Mouse (Mus musculus) ES-E14 (cell line): ENCODE data around the gene Rfwd3.

Experiments
- CHD2 ChIP-seq: IDR thresholded peaks from 2 replicates; pipeline ENCODE4 v1.6.1; 2014; ENCODE audit warnings: mild to moderate bottlenecking, low read depth, low read length, inconsistent platforms
- ZC3H11A ChIP-seq: IDR thresholded peaks from 2 replicates; pipeline ENCODE4 v1.6.1; 2012; ENCODE audit warnings: low read depth, mild to moderate bottlenecking, inconsistent platforms, low read length, borderline replicate concordance
- ZNF384 ChIP-seq: IDR thresholded peaks from 2 replicates; pipeline ENCODE4 v1.6.1; 2012; ENCODE audit warnings: low read depth, low read length, inconsistent platforms

GRCm38 (mm10) chr8:111300597-111301546, 850 bp upstream of the Rfwd3 start:
- TF ChIP-seq ZC3H11A (no peak), CHD2 (no peak), ZNF384 (no peak)
